Mouse (Mus musculus) brain, embryonic 14.5 days (tissue): ENCODE results near the gene S100a1.

Source experiments
- CTCF ChIP-seq: fragments of 200-500 bp; IDR thresholded peaks from 2 replicates; pipeline ENCODE4 v1.5.1; 2012; ENCODE audit warnings: inconsistent platforms, mild to moderate bottlenecking, moderate library complexity, borderline replicate concordance; ENCODE audit not compliant: insufficient read depth, insufficient read length; ENCODE audit errors: extremely low read depth
- POLR2A ChIP-seq: fragments of 200-500 bp; IDR thresholded peaks from 2 replicates; pipeline ENCODE4 v1.6.1; 2012; ENCODE audit warnings: mild to moderate bottlenecking, inconsistent platforms, borderline replicate concordance; ENCODE audit not compliant: poor library complexity, insufficient read depth, insufficient read length, severe bottlenecking; ENCODE audit errors: extremely low read depth

DNA sequence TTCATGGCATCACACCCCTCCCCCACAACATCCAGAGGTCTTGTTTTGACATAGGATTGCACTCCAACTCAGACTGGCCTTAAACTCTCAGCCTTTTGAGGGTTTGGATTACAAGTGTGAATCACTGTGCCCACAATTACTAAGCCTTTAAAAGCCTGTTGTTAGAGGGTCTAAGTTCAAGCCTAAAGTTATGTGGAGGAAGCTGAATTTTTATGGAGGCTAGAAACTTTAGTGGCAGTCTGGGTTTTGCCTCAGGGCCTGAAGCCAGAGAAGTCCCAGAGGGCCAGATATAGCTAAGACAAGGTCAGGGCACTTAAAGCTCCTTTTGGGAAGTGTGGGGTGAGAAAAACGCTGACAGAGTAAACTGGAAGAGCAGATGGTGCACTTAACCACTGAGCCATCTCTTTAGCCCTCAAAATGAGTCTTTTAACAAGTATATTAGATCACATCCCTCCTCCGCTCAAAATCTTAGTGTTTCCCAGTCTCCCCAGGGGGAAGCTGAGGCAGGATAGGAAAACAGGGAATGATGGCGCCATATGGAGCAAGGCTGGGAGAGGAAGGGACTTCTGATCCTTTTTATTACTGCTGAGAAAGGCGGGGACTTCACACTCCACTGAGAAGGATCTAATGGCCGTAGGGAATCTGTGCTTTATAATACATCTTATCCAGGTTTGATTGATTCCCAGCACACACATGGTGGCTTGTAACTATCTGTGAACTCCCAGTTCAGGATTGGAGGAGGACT is 35.7 kb upstream of the S100a1 start:
- TF ChIP-seq CTCF (no peak), POLR2A (no peak)
